ENCODE assay signal across 17 mouse cellular contexts in the genomic region with DNA sequence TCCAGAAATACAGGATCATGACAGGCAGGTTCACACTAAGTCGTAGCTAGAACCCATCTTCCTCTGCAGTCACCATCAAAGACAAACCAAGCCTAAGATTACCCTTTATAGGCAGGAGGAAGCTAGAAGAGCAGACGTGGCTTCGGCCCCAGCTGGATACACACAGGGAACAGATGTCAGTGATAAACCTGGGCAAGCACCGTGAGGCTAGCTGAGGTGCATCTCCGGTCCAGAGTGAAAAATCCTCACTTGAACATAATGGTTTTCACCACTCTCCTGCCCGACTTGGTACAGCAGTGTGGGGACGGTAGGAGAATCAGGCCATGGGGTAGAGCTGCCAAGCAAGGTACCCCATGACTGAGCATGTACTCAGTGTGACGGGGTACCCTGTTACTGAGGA. TPM values are rescaled to one million over a fixed set of nuclear protein-coding genes. Genes with fewer than 3 reads are reported as not detected.
DNase-seq lines count a peak whose midpoint lies in the region; ATAC-seq and TF ChIP-seq lines count a peak whose summit lies in the region.
"Had no signal": no experiment of that assay in that cellular context is flagged by ENCODE, and none has a peak within 500 bp of the region (broad histone marks: within the 10 kb centered on the region; RNA-seq: fewer than 3 reads in every experiment).

No protein-coding gene starts in this region.

- no peak for TF ChIP-seq CTCF in gastrocnemius, adult 2 months (IDR thresholded peaks at IDR 0.05)
- TF ChIP-seq CTCF in thymus, adult 2 months (IDR thresholded peaks at IDR 0.05; ENCODE audit: borderline replicate concordance, control insufficient read depth, extremely low read depth, insufficient read depth, low read length, poor library complexity), result no peak

- H3K9ac ChIP-seq in liver, embryonic 11.5 days (ENCODE audit: low read depth, low read length), result no peak overlapping the region
- no peak overlapping the region for H3K9ac ChIP-seq in liver, embryonic 12.5 days
- H3K9ac ChIP-seq: embryonic facial prominence, embryonic 13.5 days; heart, embryonic 12.5 days; liver, embryonic 15.5 days; stomach, embryonic 15.5 days had no signal

- H3K9me3 ChIP-seq in liver, embryonic 11.5 days (ENCODE audit: control insufficient read depth, low read length), result no peaks in the 10 kb centered on the region
- no peaks in the 10 kb centered on the region for H3K9me3 ChIP-seq in liver, embryonic 12.5 days (replicated peaks)
- H3K9me3 ChIP-seq: embryonic facial prominence, embryonic 13.5 days; heart, embryonic 12.5 days; liver, embryonic 15.5 days; stomach, embryonic 15.5 days had no signal

- H3K4me3 ChIP-seq in gastrocnemius, adult 2 months, result no peak overlapping the region
- H3K4me3 ChIP-seq in liver, embryonic 11.5 days (ENCODE audit: low read depth, low read length), result no peak overlapping the region
- H3K4me3 ChIP-seq in liver, embryonic 12.5 days, result no peak overlapping the region
- no peak overlapping the region for H3K4me3 ChIP-seq in thymus, adult 2 months (ENCODE audit: control insufficient read depth, insufficient read depth, low read length)
- H3K4me3 ChIP-seq: embryonic facial prominence, embryonic 13.5 days; heart, embryonic 12.5 days; liver, embryonic 15.5 days; stomach, embryonic 15.5 days had no signal

- TF ChIP-seq POLR2A in thymus, adult 2 months (IDR thresholded peaks at IDR 0.05; ENCODE audit: control insufficient read depth, extremely low read depth, insufficient read depth, low read length, poor library complexity), result no peak

- no peak for DNase-seq in gastrocnemius, adult 2 months
- no peak for DNase-seq in gastrocnemius, adult 18-20 months (ENCODE audit: low spot score)
- no peak for DNase-seq in liver, embryonic 11.5 days (ENCODE audit: low spot score)
- peak; percentile 40 for DNase-seq in thymus, postnatal 4 days
- DNase-seq in thymus, adult 2 months, result no peak
- peak; percentile 74 for DNase-seq in splenic B cell, adult 2 months (ENCODE audit: low read depth, low spot score)
- DNase-seq in left cerebral cortex, adult 18-20 months (ENCODE audit: low spot score in 2 of 2), result no peak
- DNase-seq: adrenal gland, postnatal 36 days; gastrocnemius, postnatal 14 days; kidney, adult 9 months had no signal

- no peaks in the 10 kb centered on the region for H3K36me3 ChIP-seq in liver, embryonic 11.5 days (ENCODE audit: control insufficient read depth, insufficient read depth, low read length)
- no peaks in the 10 kb centered on the region for H3K36me3 ChIP-seq in liver, embryonic 12.5 days
- no peaks in the 10 kb centered on the region for H3K36me3 ChIP-seq in thymus, adult 2 months (ENCODE audit: control insufficient read depth, insufficient read depth, low read length)
- H3K36me3 ChIP-seq in splenic B cell, adult 2 months (ENCODE audit: control insufficient read depth, insufficient read depth, low read length, poor library complexity, severe bottlenecking), result no peaks in the 10 kb centered on the region
- H3K36me3 ChIP-seq: embryonic facial prominence, embryonic 13.5 days; heart, embryonic 12.5 days; liver, embryonic 15.5 days; stomach, embryonic 15.5 days had no signal

- no peak overlapping the region for H3K4me2 ChIP-seq in liver, embryonic 11.5 days
- H3K4me2 ChIP-seq in liver, embryonic 12.5 days, result no peak overlapping the region
- H3K4me2 ChIP-seq: embryonic facial prominence, embryonic 13.5 days; heart, embryonic 12.5 days; liver, embryonic 15.5 days; stomach, embryonic 15.5 days had no signal

- H3K27ac ChIP-seq in gastrocnemius, adult 2 months, result peak overlapping the region; percentile 13; the same call in 1 of the 2 replicates
- no peak overlapping the region for H3K27ac ChIP-seq in liver, embryonic 11.5 days (ENCODE audit: low read depth, low read length)
- H3K27ac ChIP-seq in liver, embryonic 12.5 days, result no peak overlapping the region
- H3K27ac ChIP-seq in thymus, adult 2 months (ENCODE audit: control insufficient read depth, insufficient read depth, low read length), result no peak overlapping the region
- H3K27ac ChIP-seq: embryonic facial prominence, embryonic 13.5 days; hindbrain, postnatal 0 days; liver, embryonic 15.5 days; macrophage; stomach, embryonic 15.5 days had no signal

- H3K4me1 ChIP-seq in liver, embryonic 11.5 days (replicated peaks; ENCODE audit: control insufficient read depth, insufficient read depth, low read length), result peaks cover 7% of the 10 kb centered on the region; the same call in 1 of the 2 replicates
- H3K4me1 ChIP-seq in liver, embryonic 12.5 days, result peaks cover 34% of the 10 kb centered on the region
- peaks cover 37% of the 10 kb centered on the region for H3K4me1 ChIP-seq in thymus, adult 2 months (replicated peaks; ENCODE audit: control insufficient read depth, insufficient read depth, low read length)

- peak; percentile 25; the same call in 1 of the 2 replicates for ATAC-seq in liver, embryonic 11.5 days (replicated peaks; ENCODE audit: low FRiP score)
- no peak for ATAC-seq in liver, embryonic 12.5 days
- ATAC-seq: hindbrain, postnatal 0 days had no signal

- 65% methylated on average over 8 of the region's 8 CpGs for WGBS in liver, embryonic 11.5 days
- WGBS in liver, embryonic 12.5 days (ENCODE audit: insufficient replicate concordance), result 50% methylated on average over 8 of the region's 8 CpGs
- 23% methylated on average over 8 of the region's 8 CpGs for WGBS in thymus, adult 2 months

- intact Hi-C loops in gastrocnemius, adult 2 months (cut with DNase I), result no loop called here

- H3K27me3 ChIP-seq in liver, embryonic 11.5 days (replicated peaks; ENCODE audit: control insufficient read depth, insufficient read depth, low read length), result no peaks in the 10 kb centered on the region
- H3K27me3 ChIP-seq in liver, embryonic 12.5 days (replicated peaks), result no peaks in the 10 kb centered on the region
- no peaks in the 10 kb centered on the region for H3K27me3 ChIP-seq in thymus, adult 2 months (ENCODE audit: control insufficient read depth, insufficient read depth, low read length)
- no peaks in the 10 kb centered on the region for H3K27me3 ChIP-seq in splenic B cell, adult 2 months (ENCODE audit: control insufficient read depth, insufficient read depth, low read length, poor library complexity, severe bottlenecking)
- H3K27me3 ChIP-seq: embryonic facial prominence, embryonic 13.5 days; heart, embryonic 12.5 days; liver, embryonic 15.5 days; stomach, embryonic 15.5 days had no signal

RNA-seq across cellular contexts. Expression of gene Lrch1, which starts 38.7 kb away (rescaled TPM):
- total RNA-seq in gastrocnemius, adult 2 months (2021), result 1 to 10 TPM; 3.0 to 4.4 TPM
- 1 to 10 TPM; 2.5 to 3.0 TPM for total RNA-seq in gastrocnemius, adult 18-20 months (2021)
- polyA plus RNA-seq in liver, embryonic 11.5 days (2014; fragmentation: Nextera tagmentation; extraction: Ambion mirVana), result 7.9 and 8.0 TPM in 2 replicates
- polyA plus RNA-seq in liver, embryonic 12.5 days (2016; fragmentation: Nextera tagmentation; extraction: Ambion mirVana), result 6.5 and 7.8 TPM in 2 replicates
- polyA plus RNA-seq in thymus, adult 2 months (2012; rRNA removed), result 27.5 and 30.1 TPM in 2 replicates
- 10 to 100 TPM; 14.4 to 15.0 TPM for total RNA-seq in left cerebral cortex, adult 18-20 months (2021)

Comparison
In these comparisons a context has a peak if more than half of its experiments do, and no peak if none do; other contexts are left out.
1. DNase-seq: peak in thymus, postnatal 4 days (single experiment) and splenic B cell, adult 2 months (single experiment); none in gastrocnemius, adult 2 months (single experiment), gastrocnemius, adult 18-20 months (single experiment), liver, embryonic 11.5 days (single experiment), thymus, adult 2 months (single experiment) and left cerebral cortex, adult 18-20 months (0 of 2).